Mouse (Mus musculus) megakaryocyte, embryonic 14.5 days (primary cell): ENCODE results near the gene Trhr2.

Experiments
- FLI1 ChIP-seq: IDR thresholded peaks from 2 replicates; pipeline ENCODE4 v1.6.1; 2012; ENCODE audit warnings: low read length, inconsistent platforms, mixed read lengths
- GATA1 ChIP-seq: IDR thresholded peaks from 3 replicates; pipeline ENCODE4 v1.6.1; 2012; ENCODE audit warnings: mixed read lengths, low read length, inconsistent platforms, borderline replicate concordance

DNA sequence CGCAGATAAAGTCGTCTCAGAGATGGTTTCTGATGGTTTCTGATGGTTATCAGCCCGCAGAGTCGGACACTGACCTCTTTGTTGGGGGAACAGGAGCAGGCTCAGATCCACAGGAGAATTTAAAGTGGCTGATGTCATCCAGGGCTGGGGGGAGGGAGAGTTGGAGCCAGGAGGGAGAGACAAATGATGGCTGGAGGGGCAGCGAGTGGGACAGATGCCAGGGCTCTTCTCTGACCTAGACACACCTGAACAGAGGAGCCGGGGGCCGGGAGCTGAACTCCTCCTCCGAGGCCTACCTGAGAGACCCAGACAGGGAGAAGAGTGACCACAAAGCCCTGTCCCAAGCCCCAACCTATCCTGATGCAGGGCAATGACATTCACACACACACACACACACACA is 31.5 kb downstream of the Trhr2 start:
- TF ChIP-seq FLI1 (no peak), GATA1 (no peak)
